Mouse (Mus musculus): Measurements from ENCODE around the gene Exosc5.

Gene Exosc5

DNA sequence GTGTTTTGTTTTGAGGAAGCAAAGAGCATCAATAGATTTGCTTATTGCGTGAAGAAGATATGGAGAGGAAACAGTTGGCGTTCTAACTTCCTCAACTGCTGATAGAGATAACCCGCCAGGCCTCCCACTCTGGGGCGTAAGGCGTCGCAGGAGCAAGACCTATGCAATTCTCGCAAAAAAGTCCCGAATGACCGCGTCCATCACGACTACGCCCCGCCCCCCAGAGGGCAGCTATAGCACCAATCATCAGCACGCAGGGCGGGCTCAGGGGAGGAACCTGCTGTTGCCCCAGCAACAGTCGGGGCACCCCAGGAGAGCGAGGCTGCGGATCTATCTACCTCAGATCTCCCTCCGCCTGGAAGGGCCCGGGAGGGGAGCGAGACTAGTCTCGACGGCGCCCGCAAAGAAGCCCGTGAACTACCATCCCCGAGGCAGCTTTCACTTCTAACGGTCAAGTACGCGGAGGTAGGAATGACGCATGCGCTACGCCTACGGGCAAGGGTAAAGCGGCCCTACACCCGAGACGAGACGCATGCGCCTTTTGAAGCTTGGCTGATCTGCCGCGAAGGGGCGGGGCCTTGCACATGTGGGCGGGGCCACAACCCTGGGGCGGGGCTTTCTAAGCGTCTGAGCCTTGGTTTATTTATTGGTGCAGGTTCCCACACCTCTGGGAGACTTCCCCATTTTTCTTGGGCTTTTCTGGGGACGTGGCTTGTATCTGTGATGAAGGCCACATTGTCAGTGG is 21.7 kb downstream of the Exosc5 start, which contains the start of gene B9d2:
B9d2 (plus strand) TSS at position 267 of the 745 bp plus-strand sequence.
- DNase-seq: peak; percentile 90 to 91

DNA sequence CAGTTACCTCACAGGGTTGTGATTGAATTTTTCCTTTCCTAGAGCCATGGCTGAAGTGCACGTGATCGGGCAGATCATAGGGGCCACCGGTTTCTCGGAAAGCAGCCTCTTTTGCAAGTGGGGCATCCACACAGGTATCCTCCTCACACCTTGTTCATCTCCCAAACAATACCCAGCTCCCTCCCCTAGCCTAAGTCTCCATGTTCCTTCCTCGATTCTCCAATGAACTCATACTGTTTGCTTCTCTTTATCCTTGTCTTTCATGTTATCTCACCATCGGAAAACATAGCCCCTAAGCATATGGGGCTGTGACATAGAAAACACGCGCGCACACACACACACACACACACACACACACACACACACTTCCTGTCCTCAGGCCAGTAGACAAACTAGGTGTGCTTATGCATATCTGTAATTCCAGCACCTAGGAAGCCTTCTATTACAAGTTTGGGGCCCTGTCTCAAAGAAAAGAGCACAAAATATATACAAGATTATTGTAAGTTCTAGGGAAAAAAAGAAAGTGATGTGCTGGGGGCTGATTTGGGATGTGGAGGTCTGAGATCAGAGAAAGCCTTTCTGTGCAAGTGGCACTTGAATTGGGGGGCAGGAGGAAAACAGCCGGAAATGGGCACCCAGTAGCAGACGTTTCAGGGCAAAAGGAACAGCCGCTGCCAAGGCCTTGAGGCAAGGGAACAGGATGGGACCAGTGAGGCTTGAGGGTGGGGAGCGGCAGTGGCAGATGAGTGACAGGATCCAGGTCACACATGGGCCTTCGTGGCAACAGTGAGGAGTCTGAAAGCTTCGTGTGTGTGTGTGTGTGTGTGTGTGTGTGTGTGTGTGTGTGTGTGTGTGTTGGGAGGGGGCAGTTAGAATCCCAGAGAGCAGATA is 22.6 kb downstream of the Exosc5 start:
- no peak for DNase-seq

DNA sequence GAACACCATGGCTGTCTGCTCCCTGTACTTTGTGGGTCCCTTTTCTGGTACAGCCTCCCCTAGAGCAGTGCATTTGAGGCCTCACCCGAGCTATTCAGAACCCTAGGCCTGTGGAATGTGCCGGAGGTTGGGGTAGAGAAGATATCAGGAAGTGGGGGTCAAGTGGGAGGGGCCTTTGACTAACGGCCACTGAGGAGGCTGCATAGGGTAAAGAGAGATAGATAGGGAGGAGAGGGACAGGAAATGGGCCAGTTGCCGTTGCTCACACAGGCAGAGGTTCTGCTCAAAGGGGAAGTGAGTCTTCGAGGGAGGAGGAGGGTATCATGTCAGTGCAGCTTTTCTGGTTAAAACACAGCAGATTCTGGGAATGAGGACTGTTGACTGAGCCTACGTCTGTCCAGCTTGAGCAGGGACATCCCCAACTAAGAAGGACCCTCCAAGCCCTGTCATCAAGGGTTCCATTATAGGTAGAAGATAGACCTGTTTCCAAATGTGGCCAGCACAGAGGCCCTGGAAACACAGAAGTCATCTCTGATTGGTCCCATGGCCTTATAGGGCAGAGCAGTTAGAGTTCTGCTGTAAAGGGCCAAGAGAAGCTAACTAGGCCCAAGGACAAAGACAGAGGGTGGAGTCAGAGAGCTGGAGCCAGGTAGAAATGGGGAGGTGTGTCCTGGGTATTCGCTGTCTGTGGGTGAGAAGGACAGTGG is 24.7 kb downstream of the Exosc5 start:
- no peak for DNase-seq

DNA sequence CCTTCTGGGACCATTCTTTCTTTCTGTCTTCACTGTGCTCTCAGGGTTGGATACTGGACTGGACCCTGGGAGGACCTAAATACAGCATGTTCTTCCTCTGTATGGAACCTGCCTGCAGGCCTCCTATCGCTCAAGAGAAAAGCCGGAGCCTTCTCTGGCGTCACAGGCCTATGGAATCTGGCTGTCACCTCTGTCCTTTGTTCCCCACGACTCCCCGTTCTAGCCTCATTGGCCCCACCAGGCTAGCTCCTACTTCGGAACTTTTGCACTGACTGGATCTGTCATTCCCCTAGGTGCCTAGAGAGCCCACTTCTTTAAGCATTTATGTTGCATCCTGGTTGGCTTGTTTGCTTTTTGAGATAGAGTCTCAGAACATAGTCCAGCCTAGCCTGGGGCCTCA is 25.7 kb downstream of the Exosc5 start:
- DNase-seq: no peak

DNA sequence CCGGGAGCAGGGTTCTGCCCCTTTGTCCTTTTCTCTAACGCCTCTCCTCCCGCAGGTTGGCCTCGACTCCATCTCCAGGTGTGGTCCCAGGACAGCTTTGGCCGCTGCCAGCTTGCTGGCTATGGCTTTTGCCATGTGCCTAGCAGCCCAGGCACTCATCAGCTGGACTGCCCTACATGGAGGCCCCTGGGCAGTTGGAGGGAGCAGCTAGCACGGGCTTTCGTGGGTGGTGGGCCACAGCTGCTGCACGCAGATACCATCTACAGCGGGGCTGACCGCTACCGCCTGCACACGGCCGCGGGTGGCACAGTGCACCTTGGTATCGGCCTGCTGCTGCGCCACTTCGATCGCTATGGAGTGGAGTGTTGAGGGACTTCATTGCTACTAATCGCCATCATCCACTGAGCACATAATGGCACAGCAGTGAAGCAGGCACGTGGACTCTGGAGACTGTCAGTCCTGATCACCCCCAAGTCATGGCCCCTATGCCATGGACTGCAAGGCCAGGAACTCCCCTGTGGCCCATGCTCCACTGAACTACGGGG is 27.0 kb downstream of the Exosc5 start:
- no peak for DNase-seq

DNA sequence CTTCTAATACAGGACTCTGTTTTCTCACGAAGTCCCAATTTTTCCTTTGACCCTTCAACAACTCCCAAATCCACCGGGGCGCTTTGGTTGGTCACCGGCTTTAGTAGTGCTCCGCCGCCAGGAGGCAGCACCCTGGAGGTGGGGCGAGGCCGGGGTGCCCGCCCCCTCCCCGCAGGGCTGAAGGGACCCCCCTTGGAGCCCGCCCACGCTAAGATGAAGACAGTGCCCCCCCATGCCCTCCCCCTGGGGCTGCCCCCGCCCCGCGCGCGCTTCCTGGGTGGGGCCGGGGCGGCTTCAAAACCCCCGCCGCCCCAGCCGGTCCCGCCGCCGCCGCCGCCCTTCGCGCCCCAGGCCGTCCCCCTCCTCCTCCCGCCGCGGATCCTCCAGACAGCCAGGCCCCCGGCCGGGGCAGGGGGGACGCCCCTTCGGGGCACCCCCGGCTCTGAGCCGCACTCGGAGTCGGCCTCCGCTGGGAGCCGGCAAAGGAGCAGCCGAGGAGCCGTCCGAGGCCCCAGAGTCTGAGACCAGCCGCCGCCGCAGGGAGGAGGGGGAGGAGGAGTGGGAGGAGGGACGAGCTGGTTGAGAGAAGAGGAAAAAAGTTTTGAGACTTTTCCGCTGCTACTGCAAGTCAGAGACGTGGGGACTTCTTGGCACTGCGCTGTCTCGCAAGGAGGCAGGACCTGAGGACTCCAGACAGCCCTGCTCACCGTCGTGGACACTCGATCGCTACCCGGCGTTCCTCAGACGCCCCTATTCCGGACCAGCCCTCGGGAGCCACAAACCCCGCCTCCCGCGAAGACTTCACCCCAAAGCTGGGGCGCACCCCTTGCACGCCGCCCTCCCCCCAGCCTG is 27.9 kb downstream of the Exosc5 start, which contains the start of gene Tgfb1:
Tgfb1 (plus strand) TSS at position 323 of the 852 bp plus-strand sequence.
- DNase-seq: no peak

DNA sequence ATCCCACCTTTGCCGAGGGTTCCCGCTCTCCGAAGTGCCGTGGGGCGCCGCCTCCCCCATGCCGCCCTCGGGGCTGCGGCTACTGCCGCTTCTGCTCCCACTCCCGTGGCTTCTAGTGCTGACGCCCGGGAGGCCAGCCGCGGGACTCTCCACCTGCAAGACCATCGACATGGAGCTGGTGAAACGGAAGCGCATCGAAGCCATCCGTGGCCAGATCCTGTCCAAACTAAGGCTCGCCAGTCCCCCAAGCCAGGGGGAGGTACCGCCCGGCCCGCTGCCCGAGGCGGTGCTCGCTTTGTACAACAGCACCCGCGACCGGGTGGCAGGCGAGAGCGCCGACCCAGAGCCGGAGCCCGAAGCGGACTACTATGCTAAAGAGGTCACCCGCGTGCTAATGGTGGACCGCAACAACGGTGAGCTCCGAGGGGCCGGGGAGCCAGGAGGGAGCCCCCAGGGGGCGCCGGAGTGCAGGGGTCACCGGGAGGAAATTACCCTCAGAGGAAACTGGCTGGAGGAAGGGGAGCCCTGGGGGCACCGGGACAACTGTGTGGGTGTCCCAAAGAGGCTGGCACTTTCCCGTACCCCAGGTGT is 28.9 kb downstream of the Exosc5 start:
- DNase-seq: no peak

DNA sequence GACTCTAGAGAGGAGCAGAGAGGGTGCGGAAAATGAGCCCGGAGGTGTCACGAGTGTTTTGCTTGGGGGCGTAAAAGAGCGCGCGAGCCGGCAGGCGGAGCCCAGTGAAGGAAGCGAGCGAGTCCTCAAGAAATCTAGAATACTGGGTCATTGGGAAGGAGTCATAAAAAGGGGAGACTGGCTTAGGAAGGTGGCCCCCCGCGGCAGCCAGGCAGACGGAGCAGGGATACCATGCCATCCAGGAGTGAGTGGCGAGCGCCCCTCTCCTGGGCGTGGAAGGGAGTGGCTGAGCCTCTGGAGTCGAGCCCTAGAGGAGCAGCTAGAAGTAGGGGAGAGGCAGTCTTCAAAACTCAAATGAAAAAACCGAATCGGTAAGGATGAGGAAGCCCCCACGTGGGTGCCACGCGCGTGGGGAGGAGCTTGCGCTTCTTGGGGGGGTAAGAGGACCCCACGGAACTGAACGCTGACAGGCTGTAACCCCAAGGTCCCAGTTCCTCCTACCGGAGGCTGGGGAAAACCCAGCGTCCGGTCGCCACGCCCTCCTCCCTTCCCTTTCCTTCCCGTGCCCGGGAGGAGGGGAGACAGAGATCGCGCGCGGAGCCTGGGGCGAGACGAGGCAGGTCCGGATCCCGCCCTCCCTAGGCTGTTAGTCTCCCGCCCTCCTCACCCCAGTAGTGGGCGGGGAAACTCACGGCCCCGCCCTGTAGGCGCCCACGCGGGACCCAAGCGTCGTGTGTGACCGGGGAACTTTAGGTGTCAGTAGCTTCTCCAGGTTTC is 30.0 kb downstream of the Exosc5 start:
- DNase-seq: no peak

DNA sequence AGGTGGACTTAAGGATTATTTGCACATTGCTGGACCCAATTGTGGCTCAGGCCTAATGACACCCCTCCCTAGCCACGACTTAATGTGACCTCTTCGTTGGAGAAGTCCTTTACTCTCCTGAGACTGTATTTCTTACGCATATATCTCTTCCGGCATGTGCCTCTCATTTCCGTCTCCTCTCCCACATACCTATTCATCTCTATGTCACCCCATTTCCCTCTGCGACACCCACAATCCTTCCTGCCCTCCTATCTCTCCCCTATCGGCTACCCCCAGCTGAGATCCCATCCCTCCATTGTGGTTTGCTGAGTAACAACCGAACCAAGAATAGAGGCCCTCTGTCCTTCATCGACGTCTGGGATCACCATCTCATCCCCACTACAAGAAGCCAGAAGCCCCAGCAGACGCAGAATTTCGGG is 30.6 kb downstream of the Exosc5 start:
- no peak for DNase-seq

DNA sequence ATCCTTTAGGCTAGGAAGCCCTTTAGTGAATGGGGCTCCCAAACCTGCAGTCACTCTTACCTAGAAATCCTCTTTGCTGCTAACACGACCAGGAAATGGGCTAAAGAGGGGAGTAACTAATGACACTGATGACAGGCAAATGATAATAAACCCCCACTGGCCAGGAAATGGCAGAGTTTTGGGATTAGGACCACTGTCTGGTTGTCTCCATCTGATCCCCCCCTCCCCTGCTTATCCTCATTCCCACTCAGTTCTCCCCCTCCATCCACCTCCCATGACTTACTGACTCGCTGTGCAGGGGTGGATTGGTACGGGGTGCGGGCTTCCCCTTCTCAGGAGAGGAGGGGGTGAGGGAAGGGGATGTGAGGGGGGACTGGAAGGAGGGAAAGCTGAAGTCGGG is 31.1 kb downstream of the Exosc5 start:
- no peak for DNase-seq

DNA sequence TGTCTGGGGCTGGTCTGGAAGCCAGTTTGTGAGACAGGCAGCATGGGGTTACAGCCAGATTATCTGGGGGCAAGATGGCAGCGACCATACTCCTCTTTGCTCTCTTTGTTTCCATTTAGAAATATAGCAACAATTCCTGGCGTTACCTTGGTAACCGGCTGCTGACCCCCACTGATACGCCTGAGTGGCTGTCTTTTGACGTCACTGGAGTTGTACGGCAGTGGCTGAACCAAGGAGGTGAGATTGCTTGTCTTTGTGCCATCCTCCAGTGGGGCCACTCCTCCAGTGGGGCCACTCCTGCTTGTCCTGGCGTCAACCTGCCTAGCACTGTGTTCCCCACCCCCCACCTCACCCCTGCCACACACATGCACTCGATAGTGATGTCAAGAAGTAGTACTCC is 35.1 kb downstream of the Exosc5 start:
- DNase-seq: no peak

DNA sequence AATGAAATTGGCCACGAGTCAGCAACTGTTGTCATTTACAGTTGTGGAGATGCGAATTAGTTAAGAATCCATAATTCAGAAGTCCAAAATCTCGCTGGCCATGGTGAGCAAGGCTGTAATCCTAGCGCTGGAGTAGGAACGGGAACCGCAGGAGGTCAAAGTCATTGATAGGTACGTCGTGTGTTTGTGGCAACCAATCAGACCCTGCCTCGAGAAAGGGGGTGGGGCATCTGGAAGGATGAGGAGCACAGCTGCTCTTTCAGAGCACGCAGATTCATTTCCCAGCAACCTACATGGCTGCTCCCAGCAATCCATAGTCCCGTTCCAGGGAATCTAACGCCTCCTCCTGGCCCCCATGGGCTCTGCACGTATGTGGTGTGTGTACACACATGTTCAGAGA is 40.9 kb downstream of the Exosc5 start:
- no peak for DNase-seq

DNA sequence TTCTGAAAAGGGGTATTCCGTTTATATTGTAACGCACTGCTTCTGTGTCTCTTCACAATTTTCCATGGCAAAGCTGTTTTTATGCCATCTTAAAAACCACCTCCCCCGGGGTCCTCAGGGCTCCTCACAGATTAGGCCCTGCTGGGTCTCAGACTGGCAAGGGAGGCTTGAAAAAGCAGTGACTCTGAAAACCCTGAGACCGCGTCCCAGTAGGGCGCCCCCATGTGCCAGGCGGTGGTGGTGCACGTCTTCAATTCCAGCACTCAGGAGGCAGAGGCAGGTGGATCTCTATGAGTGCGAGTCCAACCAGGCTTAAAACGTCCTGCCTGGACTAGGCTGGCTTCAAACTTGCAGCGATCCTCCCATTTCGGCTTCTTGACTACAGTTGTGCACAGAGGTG is 41.8 kb downstream of the Exosc5 start:
- DNase-seq: no peak

DNA sequence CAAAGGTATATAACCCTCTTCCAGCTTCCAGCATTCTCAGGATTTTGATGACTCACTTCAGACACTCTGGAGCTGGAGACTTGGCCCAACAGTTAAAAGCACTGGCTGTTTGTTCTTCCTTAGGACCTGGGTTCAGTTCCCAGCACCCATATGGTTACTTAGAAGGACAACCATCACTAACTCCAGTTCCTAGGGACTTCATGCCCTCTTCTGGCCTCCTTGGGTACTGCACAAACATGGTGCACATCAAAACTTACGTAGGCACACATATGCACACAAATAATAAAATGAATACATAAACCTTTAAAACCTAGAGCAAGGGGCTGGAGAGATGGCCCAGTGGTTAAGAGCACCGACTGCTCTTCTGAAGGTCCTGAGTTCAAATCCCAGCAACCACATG is 43.4 kb downstream of the Exosc5 start:
- no peak for DNase-seq

DNA sequence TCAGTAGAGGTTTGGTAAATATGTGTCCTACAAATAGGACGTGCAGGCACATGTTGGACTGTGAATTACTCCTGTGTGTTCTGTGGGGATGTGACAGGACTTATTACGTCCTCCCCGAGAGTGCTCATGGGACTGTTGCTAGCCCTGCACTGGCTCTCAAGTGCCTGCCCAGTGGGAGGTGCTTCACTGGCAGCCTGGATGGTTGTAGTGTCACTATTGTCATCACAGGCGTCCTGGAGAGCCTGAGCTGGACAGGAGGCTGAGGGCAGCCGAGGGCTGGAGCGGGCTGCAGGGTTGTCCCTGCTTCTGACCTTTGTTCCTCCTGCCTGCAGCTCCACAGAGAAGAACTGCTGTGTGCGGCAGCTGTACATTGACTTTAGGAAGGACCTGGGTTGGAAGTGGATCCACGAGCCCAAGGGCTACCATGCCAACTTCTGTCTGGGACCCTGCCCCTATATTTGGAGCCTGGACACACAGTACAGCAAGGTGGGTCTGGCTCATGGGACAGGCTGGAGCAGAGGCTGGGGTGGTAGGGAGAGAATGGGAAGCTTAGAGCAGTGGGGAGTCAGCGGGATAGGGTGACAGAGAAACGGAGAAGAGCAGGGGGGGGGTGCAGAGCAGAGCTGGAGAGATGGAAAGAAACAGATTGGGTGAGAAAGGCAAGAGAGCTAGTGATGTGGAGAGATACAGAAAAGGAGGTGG is 45.0 kb downstream of the Exosc5 start:
- no peak for DNase-seq

DNA sequence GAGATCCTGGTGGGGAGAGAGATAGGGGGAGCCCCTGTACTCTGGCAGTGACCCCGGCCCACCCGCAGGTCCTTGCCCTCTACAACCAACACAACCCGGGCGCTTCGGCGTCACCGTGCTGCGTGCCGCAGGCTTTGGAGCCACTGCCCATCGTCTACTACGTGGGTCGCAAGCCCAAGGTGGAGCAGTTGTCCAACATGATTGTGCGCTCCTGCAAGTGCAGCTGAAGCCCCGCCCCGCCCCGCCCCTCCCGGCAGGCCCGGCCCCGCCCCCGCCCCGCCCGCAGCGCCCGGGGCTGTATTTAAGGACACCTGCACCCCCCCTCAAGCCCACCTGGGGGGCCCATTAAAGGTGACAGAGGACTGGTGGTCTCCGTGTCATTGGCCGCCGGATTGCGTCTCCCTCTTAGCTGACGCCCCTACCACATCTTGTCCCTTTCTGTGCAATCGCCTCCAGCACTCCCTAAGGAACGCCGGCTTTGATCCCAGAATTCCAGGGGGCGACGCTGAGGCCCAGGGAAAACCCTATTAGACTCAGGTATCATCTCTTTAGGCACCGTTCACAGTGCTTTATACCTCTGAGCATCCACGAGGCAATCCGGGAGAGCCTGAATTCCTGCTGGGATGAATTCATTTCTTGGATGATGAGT is 45.9 kb downstream of the Exosc5 start:
- DNase-seq: no peak

DNA sequence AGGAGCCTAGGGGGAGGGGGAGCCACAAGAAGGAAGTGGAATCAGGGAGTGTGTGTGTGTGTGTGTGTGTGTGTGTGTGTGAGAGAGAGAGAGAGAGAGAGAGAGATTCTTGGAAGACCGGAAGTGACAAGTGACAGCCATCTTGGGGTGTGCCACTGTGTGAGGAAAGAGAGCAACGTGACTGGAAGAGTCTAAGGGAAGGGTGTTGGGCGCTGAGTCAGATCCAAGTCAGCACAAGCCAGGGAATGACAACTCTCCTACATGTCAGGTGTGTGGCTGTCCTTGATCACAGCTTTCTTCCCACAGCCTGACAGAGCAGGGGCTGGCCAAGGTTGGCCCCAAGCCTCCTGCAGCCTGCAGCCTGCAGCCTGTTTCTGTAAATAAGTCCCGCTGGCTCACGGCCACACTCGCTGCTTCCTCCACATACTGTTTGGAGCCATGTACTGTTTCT is 46.9 kb downstream of the Exosc5 start:
- DNase-seq: no peak

DNA sequence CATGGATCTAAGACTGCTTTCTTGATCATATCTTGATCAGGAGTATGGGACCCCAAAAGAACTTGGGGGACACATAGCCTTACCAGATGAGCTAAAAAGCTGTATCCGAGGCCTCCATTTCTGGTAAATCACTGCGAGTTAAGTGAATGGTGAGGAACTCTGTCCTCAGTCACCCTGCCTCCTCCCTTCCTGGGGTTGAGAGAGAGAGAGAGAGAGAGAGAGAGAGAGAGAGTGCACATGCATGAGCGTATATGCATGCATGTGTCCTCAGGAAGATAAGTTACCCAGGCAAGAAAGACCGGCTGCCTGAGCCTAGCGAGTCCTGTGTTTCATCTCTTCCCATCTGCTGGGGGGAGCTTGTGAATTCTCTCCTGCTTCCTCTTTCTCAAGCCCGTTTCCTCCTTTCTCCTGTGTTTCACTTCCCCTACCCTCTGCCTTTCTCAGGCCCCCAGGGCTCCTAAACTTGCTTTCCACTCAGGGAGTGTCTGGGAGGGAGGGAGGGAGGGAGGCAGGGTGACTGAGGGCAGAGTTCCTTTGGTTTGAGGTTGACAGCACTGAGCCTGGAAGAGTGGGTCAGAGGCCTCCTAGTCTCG is 47.7 kb downstream of the Exosc5 start:
- no peak for DNase-seq
